ENCODE assay signal across 16 mouse cellular contexts in the genomic region with DNA sequence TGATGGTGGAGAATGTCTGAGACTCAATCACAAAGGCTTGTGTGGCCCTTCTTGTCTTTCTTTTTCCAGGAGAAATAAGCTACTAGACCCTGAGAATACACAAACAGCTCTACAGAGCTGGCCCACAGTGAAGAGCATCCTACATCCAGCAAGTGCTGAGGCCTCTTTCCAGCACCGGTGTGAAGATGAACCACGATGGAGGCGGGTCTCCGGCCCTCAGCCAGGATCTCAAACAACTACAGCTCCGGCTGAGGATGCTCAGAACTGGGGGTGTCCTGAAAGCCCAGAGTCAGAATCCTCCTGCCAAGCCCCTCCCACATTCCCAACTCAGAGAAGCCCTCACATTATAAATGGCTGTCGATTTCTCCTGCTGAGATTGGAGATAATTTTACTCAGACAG.
"Had no signal": no experiment of that assay in that cellular context is flagged by ENCODE, and none has a peak within 500 bp of the region (broad histone marks: within the 10 kb centered on the region; RNA-seq: fewer than 3 reads in every experiment).

No protein-coding gene starts in this region.

- H3K4me1 ChIP-seq: liver, embryonic 13.5 days; stomach, embryonic 15.5 days had no signal

- H3K4me3 ChIP-seq: kidney, embryonic 15.5 days; left cerebral cortex, adult 2 months; liver, embryonic 13.5 days; stomach, embryonic 15.5 days had no signal

- H3K27me3 ChIP-seq: kidney, embryonic 15.5 days; liver, embryonic 13.5 days; stomach, embryonic 15.5 days had no signal

- H3K36me3 ChIP-seq: kidney, embryonic 15.5 days; liver, embryonic 13.5 days; stomach, embryonic 15.5 days had no signal

- DNase-seq: kidney, adult 11 months; kidney, adult 8-10 months; kidney, postnatal 10 days; kidney, postnatal 36 days; liver, embryonic 13.5 days; lung, adult 2 months; lung, postnatal 14 days; lung, postnatal 4 days; midbrain, embryonic 14.5 days; right cerebral cortex, postnatal 14 days; spleen, adult 18-20 months; thymus, adult 18-20 months; thymus, postnatal 36 days had no signal

- H3K9me3 ChIP-seq: kidney, embryonic 15.5 days; stomach, embryonic 15.5 days had no signal

- H3K27ac ChIP-seq: kidney, embryonic 15.5 days; left cerebral cortex, adult 2 months; liver, embryonic 13.5 days; stomach, embryonic 15.5 days had no signal
